8 mouse cellular contexts compared by ENCODE assay signal in genomic region chr10:81321436-81321835, GRCm38 (mm10). TPM values are rescaled to one million over a fixed set of nuclear protein-coding genes. Genes with fewer than 3 reads are reported as not detected.
DNase-seq lines count a peak whose midpoint lies in the region; ATAC-seq and TF ChIP-seq lines count a peak whose summit lies in the region.

No protein-coding gene starts in this region.

- H3K36me3 ChIP-seq in hindbrain, embryonic 16.5 days (ENCODE audit: control insufficient read depth, insufficient read depth, low read length) = peaks cover 54% of the 10 kb centered on the region
- peaks cover 56% of the 10 kb centered on the region for H3K36me3 ChIP-seq in midbrain, postnatal 0 days (ENCODE audit: insufficient read depth, low read length)

- H3K4me2 ChIP-seq in hindbrain, embryonic 16.5 days (ENCODE audit: low read length) = peak overlapping the region; percentile 90
- H3K4me2 ChIP-seq in midbrain, postnatal 0 days (ENCODE audit: low read depth, low read length, poor library complexity, severe bottlenecking) = peak overlapping the region; percentile 77

- peaks cover 22% of the 10 kb centered on the region for H3K4me1 ChIP-seq in hindbrain, embryonic 16.5 days (ENCODE audit: control insufficient read depth, insufficient read depth, low read depth, low read length)
- H3K4me1 ChIP-seq in midbrain, postnatal 0 days (ENCODE audit: insufficient read depth, low read length) = 0 out of 2 replicates have a peak, but pooled peaks cover 3% of the 10 kb centered on the region

- no peak for TF ChIP-seq CTCF in left cerebral cortex, adult 2 months (IDR thresholded peaks at IDR 0.05)
- no peak for TF ChIP-seq CTCF in midbrain, postnatal 0 days (IDR thresholded peaks at IDR 0.05)

- H3K9ac ChIP-seq in hindbrain, embryonic 16.5 days (ENCODE audit: low read depth, low read length) = peak overlapping the region; percentile 89
- H3K9ac ChIP-seq in midbrain, postnatal 0 days (replicated peaks; ENCODE audit: low read length, poor library complexity, severe bottlenecking) = peak overlapping the region; percentile 62

- peak overlapping the region; percentile 100 for H3K27ac ChIP-seq in left cerebral cortex, adult 2 months
- peak overlapping the region; percentile 93 for H3K27ac ChIP-seq in hindbrain, embryonic 16.5 days (ENCODE audit: low read depth, low read length)
- H3K27ac ChIP-seq in midbrain, postnatal 0 days (ENCODE audit: low read depth, low read length) = peak overlapping the region; percentile 88

- no peaks in the 10 kb centered on the region for H3K27me3 ChIP-seq in hindbrain, embryonic 16.5 days (replicated peaks; ENCODE audit: control insufficient read depth, insufficient read depth, low read length)
- no peaks in the 10 kb centered on the region for H3K27me3 ChIP-seq in midbrain, postnatal 0 days (ENCODE audit: insufficient read depth, low read length)

- no peak for DNase-seq in left cerebral cortex, adult 2 months (ENCODE audit: extremely low spot score in 1 of 2, low spot score in 2 of 2)
- no peak for DNase-seq in left cerebral cortex, adult 18-20 months (ENCODE audit: low spot score in 2 of 2)
- DNase-seq in c-Kit-positive CD71-positive TER-119-positive erythroid progenitor cells, embryonic 14.5 days (ENCODE audit: low spot score) = peak; percentile 43
- no peak for DNase-seq in midbrain, postnatal 0 days (ENCODE audit: low spot score)
- DNase-seq in adrenal gland, adult 8-10 months = no peak
- no peak for DNase-seq in gastrocnemius, postnatal 4 days (ENCODE audit: low spot score in 2 of 2)
- DNase-seq in gastrocnemius, postnatal 14 days = no peak

- no peaks in the 10 kb centered on the region for H3K9me3 ChIP-seq in hindbrain, embryonic 16.5 days (ENCODE audit: control insufficient read depth, low read length)
- no peaks in the 10 kb centered on the region for H3K9me3 ChIP-seq in midbrain, postnatal 0 days (ENCODE audit: low read length)

- WGBS in hindbrain, embryonic 16.5 days = 3% methylated on average over 17 of the region's 20 CpGs
- 4% methylated on average over 20 of the region's 20 CpGs for WGBS in midbrain, postnatal 0 days

- intact Hi-C loops in left cerebral cortex, adult 2 months (cut with DNase I) = loop anchor here (2.0 kb wide), 1 partner anchor 29 kb away; the partner anchor contains the start of gene Hmg20b
- intact Hi-C loops in gastrocnemius, postnatal 14 days (cut with DNase I; ENCODE audit: low total_unique reads) = no loop called here

- no peak for ATAC-seq in hindbrain, embryonic 16.5 days
- ATAC-seq in midbrain, postnatal 0 days (ENCODE audit: low FRiP score) = no peak

- H3K4me3 ChIP-seq in left cerebral cortex, adult 2 months = peak overlapping the region; percentile 89
- H3K4me3 ChIP-seq in hindbrain, embryonic 16.5 days (ENCODE audit: low read length) = peak overlapping the region; percentile 94
- peak overlapping the region; percentile 58 for H3K4me3 ChIP-seq in midbrain, postnatal 0 days (ENCODE audit: low read depth, low read length)

RNA-seq across cellular contexts. Expression of gene Cactin, which starts 0.5 kb away (rescaled TPM):
- 10 to 100 TPM; 31.3 to 31.8 TPM for total RNA-seq in left cerebral cortex, adult 2 months (2021)
- 10 to 100 TPM; 30.5 to 34.6 TPM for total RNA-seq in left cerebral cortex, adult 18-20 months (2021)
- 26.3 and 30.6 TPM in 2 replicates for polyA plus RNA-seq in hindbrain, embryonic 16.5 days (2015; fragmentation: Nextera tagmentation; extraction: Ambion mirVana)
- total RNA-seq in midbrain, postnatal 0 days (2014; rRNA removed) = 19.5 and 22.7 TPM in 2 replicates
- polyA plus RNA-seq in midbrain, postnatal 0 days (2015; fragmentation: Nextera tagmentation; extraction: Ambion mirVana) = 18.4 and 20.2 TPM in 2 replicates
- 10 to 100 TPM; 37.7 to 47.5 (median 42.5) TPM for total RNA-seq in adrenal gland, adult 8-10 months (2022)
- total RNA-seq in gastrocnemius, postnatal 4 days (2021) = 10 to 100 TPM; 17.8 to 18.3 TPM
- 1 to 10 TPM; 7.7 to 10.0 TPM for total RNA-seq in gastrocnemius, postnatal 14 days (2021)

RNA-seq across cellular contexts. Expression of gene Tbxa2r, which starts 7.1 kb away (rescaled TPM):
- under 1 TPM; 0.70 to 0.82 TPM for total RNA-seq in left cerebral cortex, adult 2 months (2021)
- total RNA-seq in left cerebral cortex, adult 18-20 months (2021) = 1 to 10 TPM; 1.1 to 1.5 TPM
- polyA plus RNA-seq in hindbrain, embryonic 16.5 days (2015; fragmentation: Nextera tagmentation; extraction: Ambion mirVana) = 5.4 and 6.3 TPM in 2 replicates
- total RNA-seq in midbrain, postnatal 0 days (2014; rRNA removed) = 4.3 and 7.0 TPM in 2 replicates
- 3.8 and 4.7 TPM in 2 replicates for polyA plus RNA-seq in midbrain, postnatal 0 days (2015; fragmentation: Nextera tagmentation; extraction: Ambion mirVana)
- total RNA-seq in adrenal gland, adult 8-10 months (2022) = 10 to 100 TPM; 35.6 to 52.1 (median 42.0) TPM
- total RNA-seq in gastrocnemius, postnatal 4 days (2021) = 1 to 10 TPM; 4.8 to 5.8 TPM
- total RNA-seq in gastrocnemius, postnatal 14 days (2021) = 1 to 10 TPM; 1.5 to 2.2 TPM

RNA-seq across cellular contexts. Expression of gene Gipc3, which starts 21.6 kb away (rescaled TPM):
- 1 to 10 TPM; 1.7 to 2.1 TPM for total RNA-seq in left cerebral cortex, adult 2 months (2021)
- total RNA-seq in left cerebral cortex, adult 18-20 months (2021) = 1 to 10 TPM; 2.5 to 3.6 TPM
- polyA plus RNA-seq in hindbrain, embryonic 16.5 days (2015; fragmentation: Nextera tagmentation; extraction: Ambion mirVana) = not detected in 2 replicates
- 0.09 and 0.16 TPM in 2 replicates for total RNA-seq in midbrain, postnatal 0 days (2014; rRNA removed)
- not detected in 2 replicates for polyA plus RNA-seq in midbrain, postnatal 0 days (2015; fragmentation: Nextera tagmentation; extraction: Ambion mirVana)
- 10 to 100 TPM in 2 of 4 experiments, 1 to 10 TPM in 2; 3.7 to 17.7 (median 9.3) TPM for total RNA-seq in adrenal gland, adult 8-10 months (2022)
- under 1 TPM; 0.66 to 0.86 TPM for total RNA-seq in gastrocnemius, postnatal 4 days (2021)
- 1 to 10 TPM; 1.8 to 2.0 TPM for total RNA-seq in gastrocnemius, postnatal 14 days (2021)

RNA-seq across cellular contexts. Expression of gene Pip5k1c, which starts 28.7 kb away (rescaled TPM):
- total RNA-seq in left cerebral cortex, adult 2 months (2021) = 100 to 1,000 TPM; 431 TPM
- 100 to 1,000 TPM; 415 to 417 TPM for total RNA-seq in left cerebral cortex, adult 18-20 months (2021)
- 128 and 144 TPM in 2 replicates for polyA plus RNA-seq in hindbrain, embryonic 16.5 days (2015; fragmentation: Nextera tagmentation; extraction: Ambion mirVana)
- total RNA-seq in midbrain, postnatal 0 days (2014; rRNA removed) = 248 and 256 TPM in 2 replicates
- polyA plus RNA-seq in midbrain, postnatal 0 days (2015; fragmentation: Nextera tagmentation; extraction: Ambion mirVana) = 125 and 129 TPM in 2 replicates
- total RNA-seq in adrenal gland, adult 8-10 months (2022) = 10 to 100 TPM; 42.6 to 61.1 (median 53.3) TPM
- total RNA-seq in gastrocnemius, postnatal 4 days (2021) = 10 to 100 TPM; 35.8 TPM
- total RNA-seq in gastrocnemius, postnatal 14 days (2021) = 10 to 100 TPM; 18.5 to 22.8 TPM

RNA-seq across cellular contexts. Expression of gene Hmg20b, which starts 28.8 kb away (rescaled TPM):
- 10 to 100 TPM; 27.3 to 29.5 TPM for total RNA-seq in left cerebral cortex, adult 2 months (2021)
- total RNA-seq in left cerebral cortex, adult 18-20 months (2021) = 10 to 100 TPM; 28.9 to 30.5 TPM
- polyA plus RNA-seq in hindbrain, embryonic 16.5 days (2015; fragmentation: Nextera tagmentation; extraction: Ambion mirVana) = 31.7 TPM in 2 replicates
- total RNA-seq in midbrain, postnatal 0 days (2014; rRNA removed) = 9.6 and 12.6 TPM in 2 replicates
- 23.4 and 24.5 TPM in 2 replicates for polyA plus RNA-seq in midbrain, postnatal 0 days (2015; fragmentation: Nextera tagmentation; extraction: Ambion mirVana)
- 100 to 1,000 TPM in 3 of 4 experiments, 10 to 100 TPM in 1; 94.2 to 121 (median 112) TPM for total RNA-seq in adrenal gland, adult 8-10 months (2022)
- 10 to 100 TPM; 46.2 to 58.6 TPM for total RNA-seq in gastrocnemius, postnatal 4 days (2021)
- 10 to 100 TPM; 24.3 to 25.8 TPM for total RNA-seq in gastrocnemius, postnatal 14 days (2021)
